Mouse (Mus musculus) embryonic facial prominence, embryonic 11.5 days (tissue): ENCODE measurements around the gene Srm. TPM values are rescaled to one million over a fixed set of nuclear protein-coding genes. Genes with fewer than 3 reads are reported as not detected.

Source experiments
- ATAC-seq: fragments of 200-750 bp; cut with Nextera tagmentation; replicated peaks from 2 replicates; pipeline ENCODE4 v1.8.0; 2017; ENCODE audit warnings: low read depth; ENCODE audit not compliant: insufficient number of reproducible peaks, low FRiP score, low TSS enrichment
- DNase-seq: peaks from one replicate; pipeline ENCODE4 v3.0.0-alpha.2; 2015; ENCODE audit warnings: low spot score
- H3K27ac ChIP-seq: fragments of 300-500 bp; sonication (generic); replicated peaks from 2 replicates; pipeline ENCODE4 v1.5.1; 2014; ENCODE audit warnings: mild to moderate bottlenecking, low read depth, low read length, control low read depth
- H3K27me3 ChIP-seq: fragments of 300-500 bp; sonication (generic); 2 replicates; pipeline ENCODE4 v1.6.1; 2014; ENCODE audit warnings: mild to moderate bottlenecking, low read length, moderate library complexity, mixed read lengths; ENCODE audit not compliant: control insufficient read depth, insufficient read depth
- H3K36me3 ChIP-seq: fragments of 300-500 bp; sonication (generic); replicated peaks from 2 replicates; pipeline ENCODE4 v1.6.1; 2014; ENCODE audit warnings: low read depth, mild to moderate bottlenecking, low read length, moderate library complexity, mixed read lengths; ENCODE audit not compliant: control insufficient read depth, insufficient read depth
- H3K4me1 ChIP-seq: fragments of 300-500 bp; sonication (generic); 2 replicates; pipeline ENCODE4 v1.6.1; 2014; ENCODE audit warnings: low read length, mixed read lengths; ENCODE audit not compliant: control insufficient read depth, insufficient read depth
- H3K4me2 ChIP-seq: fragments of 300-500 bp; sonication (generic); 2 replicates; pipeline ENCODE4 v1.6.1; 2014; ENCODE audit warnings: low read depth, mild to moderate bottlenecking, control low read depth, low read length, moderate library complexity
- H3K4me3 ChIP-seq: fragments of 300-500 bp; sonication (generic); 2 replicates; pipeline ENCODE4 v1.5.1; 2014; ENCODE audit warnings: low read depth, low read length, control low read depth
- H3K9ac ChIP-seq: fragments of 300-500 bp; sonication (generic); replicated peaks from 2 replicates; pipeline ENCODE4 v1.6.1; 2014; ENCODE audit warnings: mild to moderate bottlenecking, control low read depth, low read length
- H3K9me3 ChIP-seq: fragments of 300-500 bp; sonication (generic); replicated peaks from 2 replicates; pipeline ENCODE4 v1.6.1; 2016; ENCODE audit warnings: mild to moderate bottlenecking, low read length, inconsistent platforms, mixed read lengths; ENCODE audit not compliant: control insufficient read depth
- WGBS: fragments of 180-500 bp; shearing (Covaris S2); extraction: QIAGEN DNeasy Blood & Tissue Kit; methylation state at CpG from one replicate; pipeline ENCODE4 v1.1.7; 2014; 5-methylcytosine and 5-hydroxymethylcytosine counted together
- polyA plus RNA-seq: library from polyadenylated mRNA; unstranded; fragments of >200 nt; fragmentation: Nextera tagmentation; extraction: Ambion mirVana; gene quantifications from 2 replicates; pipeline ENCODE4 v1.2.1, GENCODE M21; 2014

Srm gene
- polyA plus RNA-seq, 1 experiment from 2014 or later = 172 TPM

DNA sequence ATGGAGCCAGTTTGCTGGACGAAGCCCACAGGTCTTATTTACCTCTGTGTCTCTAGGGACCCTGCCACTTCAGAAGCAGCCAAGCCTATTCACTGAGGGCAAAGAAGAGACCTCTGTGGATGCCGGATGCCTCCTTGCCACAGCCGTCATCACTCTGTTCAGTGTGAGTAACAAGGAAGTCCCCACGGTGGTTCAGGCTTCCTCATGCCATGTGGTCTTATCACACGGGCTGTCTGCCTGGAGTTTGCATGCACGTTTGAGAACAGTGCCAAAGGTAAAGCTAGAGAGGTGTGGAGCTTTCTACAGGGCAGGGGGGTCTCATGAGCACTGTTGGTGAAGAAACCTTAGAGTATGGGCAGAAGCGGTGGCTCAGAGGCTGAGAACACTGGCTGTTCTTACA is 18.1 kb upstream of the Srm start:
- Histone ChIP-seq H3K9me3 (no peaks in the 10 kb centered on the region), H3K36me3 (peaks cover 42% of the 10 kb centered on the region), H3K4me3 (no peak overlapping the region), H3K4me1 (no peaks in the 10 kb centered on the region), H3K27ac (no peak overlapping the region), H3K9ac (no peak overlapping the region), H3K27me3 (no peaks in the 10 kb centered on the region), H3K4me2 (no peak overlapping the region)
- DNase-seq (no peak), ATAC-seq (no peak)
- 86% methylated on average over 7 of the region's 7 CpGs for WGBS

DNA sequence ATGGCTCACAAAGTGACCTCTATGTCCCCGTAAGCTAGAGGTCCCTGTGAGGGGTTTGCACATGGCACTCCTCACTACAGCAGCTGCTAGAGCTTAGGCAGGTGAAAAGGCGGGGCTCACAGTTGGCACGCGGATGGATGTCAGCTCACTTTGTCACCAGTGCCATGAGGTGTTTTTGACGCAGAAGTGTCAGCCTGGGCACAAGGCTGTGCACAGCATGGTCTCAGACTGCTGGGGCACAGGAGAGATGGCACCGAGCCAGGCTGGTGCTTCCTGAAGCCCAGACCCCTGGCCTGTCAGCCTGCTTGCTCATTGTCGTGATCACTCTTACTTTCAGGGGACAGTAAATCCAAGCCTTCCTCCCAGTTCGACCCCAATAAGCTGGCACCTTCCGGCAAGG is 10.5 kb upstream of the Srm start:
- H3K9ac ChIP-seq = no peak overlapping the region
- WGBS = 92% methylated on average over 9 of the region's 9 CpGs
- no peak overlapping the region for H3K4me3 ChIP-seq
- H3K9me3 ChIP-seq = no peaks in the 10 kb centered on the region
- H3K4me1 ChIP-seq = no peaks in the 10 kb centered on the region
- H3K4me2 ChIP-seq = no peak overlapping the region
- DNase-seq (no peak), ATAC-seq (no peak)
- peaks cover 19% of the 10 kb centered on the region for H3K36me3 ChIP-seq
- H3K27me3 ChIP-seq = no peaks in the 10 kb centered on the region
- no peak overlapping the region for H3K27ac ChIP-seq

DNA sequence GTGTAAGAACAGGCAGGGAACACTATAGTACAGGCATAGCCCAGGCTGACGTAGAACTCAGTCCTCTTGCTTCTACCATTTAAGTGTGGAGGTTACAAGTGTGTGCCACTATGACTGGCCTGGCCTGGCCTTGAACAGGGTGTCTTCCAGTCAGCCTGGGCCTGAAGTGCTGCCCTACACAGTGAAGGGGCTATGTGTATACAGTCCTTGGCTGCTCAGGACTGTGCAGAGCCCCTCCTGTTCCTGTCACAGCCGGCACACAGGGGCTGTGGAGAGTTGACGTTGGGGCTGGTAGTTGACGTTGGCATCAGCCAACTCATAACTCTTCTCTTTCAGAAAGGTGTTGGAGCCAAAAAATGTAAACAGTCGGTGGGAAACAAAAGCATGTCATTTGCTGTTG is 9.9 kb upstream of the Srm start:
- ATAC-seq (no peak), DNase-seq (no peak)
- WGBS = 95% methylated on average over 5 of the region's 5 CpGs
- H3K36me3 ChIP-seq = peaks cover 15% of the 10 kb centered on the region
- H3K4me2 ChIP-seq = no peak overlapping the region
- H3K9me3 ChIP-seq = no peaks in the 10 kb centered on the region
- H3K4me1 ChIP-seq = no peaks in the 10 kb centered on the region
- no peak overlapping the region for H3K27ac ChIP-seq
- no peak overlapping the region for H3K9ac ChIP-seq
- no peaks in the 10 kb centered on the region for H3K27me3 ChIP-seq
- H3K4me3 ChIP-seq = no peak overlapping the region

- Histone ChIP-seq H3K27me3 (no peaks in the 10 kb centered on the region), H3K4me1 (no peaks in the 10 kb centered on the region), H3K4me3 (no peak overlapping the region), H3K4me2 (no peak overlapping the region), H3K9me3 (no peaks in the 10 kb centered on the region), H3K9ac (no peak overlapping the region), H3K36me3 (peaks cover 9% of the 10 kb centered on the region), H3K27ac (no peak overlapping the region)
- no peak for DNase-seq
- 75% methylated on average over 4 of the region's 4 CpGs for WGBS
- no peak for ATAC-seq
Observed at GRCm38 (mm10) chr4:148583257-148583656, 8.0 kb upstream of the Srm start.

GRCm38 (mm10) chr4:148586648-148587047 is 4.7 kb upstream of the Srm start:
- no peak for ATAC-seq
- no peak overlapping the region for H3K27ac ChIP-seq
- no peaks in the 10 kb centered on the region for H3K36me3 ChIP-seq
- no peaks in the 10 kb centered on the region for H3K9me3 ChIP-seq
- no peaks in the 10 kb centered on the region for H3K4me1 ChIP-seq
- no peak for DNase-seq
- no peak overlapping the region for H3K4me2 ChIP-seq
- no peak overlapping the region for H3K4me3 ChIP-seq
- 83% methylated on average over 9 of the region's 9 CpGs for WGBS
- no peak overlapping the region for H3K9ac ChIP-seq
- no peaks in the 10 kb centered on the region for H3K27me3 ChIP-seq

DNA sequence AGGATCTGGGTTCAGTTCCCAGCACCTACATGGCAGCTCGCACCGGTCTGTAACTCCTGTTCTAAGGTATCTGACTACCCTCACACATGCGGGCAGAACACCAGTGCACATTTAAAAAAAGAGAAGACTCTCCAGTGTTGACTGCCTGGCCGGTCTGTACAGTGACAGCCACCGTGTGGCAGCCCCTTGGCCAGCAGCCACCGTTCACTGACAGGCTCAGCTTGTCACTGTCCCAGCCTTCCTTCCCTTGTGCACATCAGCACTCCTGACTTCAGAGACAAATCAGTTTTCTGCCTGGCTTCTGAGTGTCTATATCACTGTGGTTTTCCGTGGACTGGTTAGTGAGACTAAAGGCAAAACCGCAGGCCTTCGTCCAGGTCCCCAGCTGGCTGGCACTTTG is 2.5 kb upstream of the Srm start:
- Histone ChIP-seq H3K4me1 (no peaks in the 10 kb centered on the region), H3K4me2 (no peak overlapping the region), H3K27me3 (no peaks in the 10 kb centered on the region), H3K4me3 (no peak overlapping the region), H3K27ac (no peak overlapping the region), H3K36me3 (peaks cover 2% of the 10 kb centered on the region; the same call in 1 of the 2 replicates), H3K9ac (no peak overlapping the region), H3K9me3 (no peaks in the 10 kb centered on the region)
- WGBS = 92% methylated on average over 9 of the region's 9 CpGs
- no peak for ATAC-seq
- DNase-seq = no peak

DNA sequence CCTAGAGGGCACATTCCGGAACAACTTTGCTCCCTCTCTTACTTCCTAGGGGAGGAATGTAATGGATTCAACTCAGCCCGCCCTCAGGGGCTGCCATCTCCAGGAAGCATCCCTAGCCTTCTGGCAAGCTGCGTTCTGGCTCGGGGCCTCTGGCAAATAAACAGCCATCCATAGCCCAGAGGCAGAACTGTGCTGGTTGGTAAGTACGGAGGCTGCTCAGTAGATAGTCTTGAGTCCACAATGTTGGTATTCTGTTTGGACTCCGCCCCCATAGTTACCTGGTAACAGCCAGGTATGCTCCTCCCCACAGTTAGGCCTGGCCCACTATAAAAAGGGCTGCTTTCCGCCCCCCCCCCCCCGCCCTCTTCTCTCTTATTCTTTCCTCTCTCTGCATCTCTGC is 1.7 kb upstream of the Srm start:
- H3K4me2 ChIP-seq = no peak overlapping the region
- no peaks in the 10 kb centered on the region for H3K27me3 ChIP-seq
- H3K4me1 ChIP-seq = no peaks in the 10 kb centered on the region
- no peak overlapping the region for H3K4me3 ChIP-seq
- WGBS = 43% methylated on average over 8 of the region's 8 CpGs
- H3K9me3 ChIP-seq = no peaks in the 10 kb centered on the region
- no peak overlapping the region for H3K27ac ChIP-seq
- no peak overlapping the region for H3K9ac ChIP-seq
- H3K36me3 ChIP-seq = peaks cover 7% of the 10 kb centered on the region
- no peak for DNase-seq
- ATAC-seq = no peak

GRCm38 (mm10) chr4:148590421-148591170 is 707 bp upstream of the Srm start:
- 7% methylated on average over 18 of the region's 18 CpGs for WGBS
- Histone ChIP-seq H3K36me3 (peaks cover 12% of the 10 kb centered on the region), H3K4me1 (no peaks in the 10 kb centered on the region), H3K27ac (0 out of 2 replicates have a peak overlapping the region, but pooled peaks have one; percentile 52), H3K27me3 (no peaks in the 10 kb centered on the region), H3K4me2 (peak overlapping the region; percentile 59), H3K9me3 (no peaks in the 10 kb centered on the region), H3K4me3 (peak overlapping the region; percentile 96), H3K9ac (peak overlapping the region; percentile 80)
- peak; percentile 36 for DNase-seq
- ATAC-seq = no peak
